Mouse (Mus musculus) heart, embryonic 10.5 days (tissue): ENCODE results near the gene Nudt3. TPM values are rescaled to one million over a fixed set of nuclear protein-coding genes. Genes with fewer than 3 reads are reported as not detected.

Source experiments
- DNase-seq: peaks from one replicate; pipeline ENCODE4 v3.0.0-alpha.2; 2017; ENCODE audit warnings: low spot score
- H3K27ac ChIP-seq: fragments of 300-500 bp; sonication (generic); 2 replicates; pipeline ENCODE4 v1.5.1; 2016; ENCODE audit warnings: mild to moderate bottlenecking
- H3K27me3 ChIP-seq: fragments of 300-500 bp; sonication (generic); 2 replicates; pipeline ENCODE4 v1.6.1; 2016; ENCODE audit warnings: mild to moderate bottlenecking; ENCODE audit not compliant: poor library complexity, insufficient read depth, severe bottlenecking
- H3K36me3 ChIP-seq: fragments of 300-500 bp; sonication (generic); 2 replicates; pipeline ENCODE4 v1.6.1; 2016; ENCODE audit warnings: mild to moderate bottlenecking, moderate library complexity
- H3K4me1 ChIP-seq: fragments of 300-500 bp; sonication (generic); 2 replicates; pipeline ENCODE4 v1.6.1; 2016; ENCODE audit warnings: mild to moderate bottlenecking
- H3K4me3 ChIP-seq: fragments of 300-500 bp; sonication (generic); 2 replicates; pipeline ENCODE4 v1.5.1; 2016; ENCODE audit warnings: mild to moderate bottlenecking, moderate library complexity
- H3K9me3 ChIP-seq: fragments of 300-500 bp; sonication (generic); 2 replicates; pipeline ENCODE4 v1.6.1; 2016; ENCODE audit warnings: mild to moderate bottlenecking, moderate library complexity
- WGBS: fragments of 180-500 bp; shearing (Covaris S2); methylation state at CpG from one replicate; pipeline ENCODE4 v1.1.7; 2016; 5-methylcytosine and 5-hydroxymethylcytosine counted together
- polyA plus RNA-seq: library from polyadenylated mRNA; unstranded; fragments of >200 nt; fragmentation: Nextera tagmentation; extraction: Ambion mirVana; gene quantifications from 2 replicates; pipeline ENCODE4 v1.2.1, GENCODE M21; 2016

The Nudt3 gene
- polyA plus RNA-seq, 1 experiment from 2014 or later: 107 TPM

- DNase-seq: no peak
- no peak overlapping the region for H3K27ac ChIP-seq
Observed at GRCm38 (mm10) chr17:27532095-27532494, 91.2 kb downstream of the Nudt3 start.

More at GRCm38 (mm10) chr17:27532095-27532494, 91.2 kb downstream of the Nudt3 start:
- Histone ChIP-seq H3K4me1 (no peaks in the 10 kb centered on the region), H3K36me3 (no peaks in the 10 kb centered on the region), H3K9me3 (no peaks in the 10 kb centered on the region), H3K4me3 (no peak overlapping the region), H3K27me3 (no peaks in the 10 kb centered on the region)
- 80% methylated on average over 8 of the region's 8 CpGs for WGBS

Other genes with a start within 250 kb of the Nudt3 start
- gene Grm4, start 102.1 kb downstream of the Nudt3 start, polyA plus RNA-seq: 0.02 and 0.34 TPM in 2 replicates
- 438 and 609 TPM in 2 replicates for gene Hmga1, start 67.0 kb downstream of the Nudt3 start, polyA plus RNA-seq
- 19.7 and 21.0 TPM in 2 replicates for gene AI413582, start 57.7 kb downstream of the Nudt3 start, polyA plus RNA-seq
- gene RPS10-NUDT3, start 11.7 kb upstream of the Nudt3 start, polyA plus RNA-seq: not detected in 2 replicates
- gene Rps10, start 13.2 kb upstream of the Nudt3 start, polyA plus RNA-seq: 629 and 734 TPM in 2 replicates
- gene Pacsin1, start 32.0 kb upstream of the Nudt3 start, polyA plus RNA-seq: 2.1 and 3.3 TPM in 2 replicates
- gene Spdef, start 105.5 kb upstream of the Nudt3 start, polyA plus RNA-seq: 0.11 and 0.33 TPM in 2 replicates
- 11.9 and 17.2 TPM in 2 replicates for gene D17Wsu92e, start 197.2 kb upstream of the Nudt3 start, polyA plus RNA-seq
- gene Snrpc, start 214.7 kb upstream of the Nudt3 start, polyA plus RNA-seq: 266 and 331 TPM in 2 replicates
- gene Uhrf1bp1, start 232.9 kb upstream of the Nudt3 start, polyA plus RNA-seq: 5.0 and 6.2 TPM in 2 replicates